Mouse (Mus musculus) midbrain, embryonic 12.5 days (tissue): Measurements from ENCODE around the gene 1700003E16Rik. TPM values are rescaled to one million over a fixed set of nuclear protein-coding genes. Genes with fewer than 3 reads are reported as not detected.

Source experiments
- ATAC-seq: fragments of 200-750 bp; cut with Nextera tagmentation; 2 replicates; pipeline ENCODE4 v1.8.0; 2017; ENCODE audit warnings: low read depth, moderate TSS enrichment, moderate library complexity; ENCODE audit not compliant: low FRiP score
- H3K27ac ChIP-seq: fragments of 300-500 bp; sonication (generic); replicated peaks from 2 replicates; pipeline ENCODE4 v1.5.1; 2016; ENCODE audit warnings: mild to moderate bottlenecking
- H3K27me3 ChIP-seq: fragments of 300-500 bp; sonication (generic); 2 replicates; pipeline ENCODE4 v1.6.1; 2016; ENCODE audit warnings: mild to moderate bottlenecking
- H3K36me3 ChIP-seq: fragments of 300-500 bp; sonication (generic); 2 replicates; pipeline ENCODE4 v1.6.1; 2016
- H3K4me1 ChIP-seq: fragments of 300-500 bp; sonication (generic); 2 replicates; pipeline ENCODE4 v1.6.1; 2016
- H3K4me2 ChIP-seq: fragments of 300-500 bp; sonication (generic); replicated peaks from 2 replicates; pipeline ENCODE4 v1.6.1; 2016; ENCODE audit warnings: mild to moderate bottlenecking, moderate library complexity
- H3K4me3 ChIP-seq: fragments of 300-500 bp; sonication (generic); 2 replicates; pipeline ENCODE4 v1.5.1; 2016; ENCODE audit warnings: mild to moderate bottlenecking
- H3K9ac ChIP-seq: fragments of 300-500 bp; sonication (generic); replicated peaks from 2 replicates; pipeline ENCODE4 v1.6.1; 2016; ENCODE audit warnings: mild to moderate bottlenecking, moderate library complexity
- H3K9me3 ChIP-seq: fragments of 300-500 bp; sonication (generic); 2 replicates; pipeline ENCODE4 v1.6.1; 2016; ENCODE audit warnings: mild to moderate bottlenecking
- WGBS: fragments of 180-500 bp; shearing (Covaris S2); methylation state at CpG from one replicate; pipeline ENCODE4 v1.1.7; 2016; 5-methylcytosine and 5-hydroxymethylcytosine counted together
- polyA plus RNA-seq: library from polyadenylated mRNA; unstranded; fragments of >200 nt; fragmentation: Nextera tagmentation; extraction: Ambion mirVana; gene quantifications from 2 replicates; pipeline ENCODE4 v1.2.1, GENCODE M21; 2016

The 1700003E16Rik gene
- polyA plus RNA-seq, 1 experiment from 2014 or later: 2.6 TPM

- WGBS: 4% methylated on average over 6 of the region's 6 CpGs
- Histone ChIP-seq H3K4me1 (peaks cover 38% of the 10 kb centered on the region), H3K27ac (0 out of 2 replicates have a peak overlapping the region, but pooled peaks have one; percentile 20), H3K4me3 (peak overlapping the region; percentile 91), H3K36me3 (no peaks in the 10 kb centered on the region), H3K9ac (peak overlapping the region; percentile 49; the same call in 1 of the 2 replicates), H3K9me3 (no peaks in the 10 kb centered on the region), H3K4me2 (peak overlapping the region; percentile 85), H3K27me3 (peaks cover 35% of the 10 kb centered on the region)
- ATAC-seq: peak; percentile 25
Observed at GRCm38 (mm10) chr6:83165026-83165606, 8.9 kb downstream of the 1700003E16Rik start.

- peak; percentile 81 for ATAC-seq
- Histone ChIP-seq H3K27ac (peak within 1 kb of the TSS; percentile 84), H3K9me3 (no peaks in the 10 kb centered on the region), H3K9ac (peak within 1 kb of the TSS; percentile 90), H3K4me2 (peak within 1 kb of the TSS; percentile 85), H3K36me3 (no peaks in the 10 kb centered on the region), H3K4me3 (peak within 1 kb of the TSS; percentile 91), H3K4me1 (peaks cover 38% of the 10 kb centered on the region), H3K27me3 (peaks cover 29% of the 10 kb centered on the region)
- under 1% methylated on average over 51 of the region's 58 CpGs for WGBS
Observed at GRCm38 (mm10) chr6:83165607-83166242, 9.5 kb downstream of the 1700003E16Rik start, which contains the start of gene Dctn1. Gene Dctn1, plus strand, starts transcription at chr6:83165920.

- H3K27me3 ChIP-seq: peaks cover 24% of the 10 kb centered on the region
- ATAC-seq: no peak
- H3K4me1 ChIP-seq: peaks cover 38% of the 10 kb centered on the region
- under 1% methylated on average over 12 of the region's 12 CpGs for WGBS
- H3K27ac ChIP-seq: peak overlapping the region; percentile 84
- H3K4me2 ChIP-seq: peak overlapping the region; percentile 85
- H3K36me3 ChIP-seq: no peaks in the 10 kb centered on the region
- H3K9ac ChIP-seq: peak overlapping the region; percentile 90
- no peaks in the 10 kb centered on the region for H3K9me3 ChIP-seq
- H3K4me3 ChIP-seq: peak overlapping the region; percentile 91
Observed at GRCm38 (mm10) chr6:83166243-83166630, 10.0 kb downstream of the 1700003E16Rik start.

DNA sequence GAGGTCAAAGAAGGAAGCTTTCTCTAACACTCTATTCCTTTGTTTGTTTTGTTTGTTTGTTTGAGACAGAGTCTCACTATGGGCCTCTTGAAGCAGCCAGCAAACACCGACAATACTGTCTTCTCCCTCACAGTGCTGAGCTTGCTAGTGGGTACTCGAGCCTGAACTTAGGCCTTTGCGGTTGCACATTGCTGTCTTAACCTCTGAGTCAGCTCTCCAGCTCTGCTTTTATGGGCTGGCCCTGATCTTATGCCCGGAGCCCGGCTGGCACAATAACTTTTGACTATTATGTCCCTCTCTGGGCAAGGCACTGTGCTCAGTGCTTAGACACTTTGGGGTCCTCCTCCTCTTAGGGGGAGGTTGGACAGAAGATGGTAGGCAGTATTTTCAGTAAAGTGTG lies 13.7 kb downstream of the 1700003E16Rik start:
- Histone ChIP-seq H3K27me3 (no peaks in the 10 kb centered on the region), H3K27ac (no peak overlapping the region), H3K9ac (no peak overlapping the region), H3K36me3 (no peaks in the 10 kb centered on the region), H3K9me3 (no peaks in the 10 kb centered on the region), H3K4me3 (no peak overlapping the region), H3K4me1 (peaks cover 23% of the 10 kb centered on the region), H3K4me2 (no peak overlapping the region)
- 90% methylated on average over 5 of the region's 5 CpGs for WGBS
- ATAC-seq: no peak

- whole genome bisulfite sequencing: 86% methylated on average over 5 of the region's 5 CpGs
- no peak overlapping the region for H3K9ac ChIP-seq
- H3K4me2 ChIP-seq: peak overlapping the region; percentile 35; the same call in 1 of the 2 replicates
- no peak overlapping the region for H3K4me3 ChIP-seq
- peaks cover 19% of the 10 kb centered on the region for H3K4me1 ChIP-seq
- ATAC-seq: no peak
- no peaks in the 10 kb centered on the region for H3K27me3 ChIP-seq
- H3K9me3 ChIP-seq: no peaks in the 10 kb centered on the region
- no peak overlapping the region for H3K27ac ChIP-seq
- H3K36me3 ChIP-seq: no peaks in the 10 kb centered on the region
Observed at GRCm38 (mm10) chr6:83171063-83171462, 14.9 kb downstream of the 1700003E16Rik start.

GRCm38 (mm10) chr6:83172240-83172920 lies 16.2 kb downstream of the 1700003E16Rik start:
- peak overlapping the region; percentile 31 for H3K9ac ChIP-seq
- 49% methylated on average over 9 of the region's 9 CpGs for WGBS

DNA sequence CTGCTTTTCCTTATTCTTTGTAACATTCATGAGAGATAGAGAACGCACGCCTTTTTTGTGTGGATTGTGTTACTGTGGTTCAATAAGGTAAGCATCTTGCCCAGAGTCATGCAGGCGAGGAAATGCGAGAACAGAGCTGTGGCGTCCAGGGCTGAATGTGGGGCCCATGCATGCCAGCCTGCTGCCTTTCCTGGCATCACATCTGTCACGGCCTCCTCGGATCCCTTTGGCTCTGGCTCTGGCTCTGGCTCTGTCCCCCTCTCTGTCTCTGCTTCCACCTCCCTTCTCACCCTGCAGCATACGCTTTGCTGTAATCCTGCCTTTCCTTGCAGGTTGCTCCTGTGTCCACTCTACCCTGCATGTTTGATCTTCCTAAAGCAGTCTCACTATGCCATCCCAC lies 19.8 kb downstream of the 1700003E16Rik start:
- ATAC-seq: no peak
- H3K27ac ChIP-seq: no peak overlapping the region; the same call in 1 of the 2 replicates
- 92% methylated on average over 8 of the region's 8 CpGs for WGBS
- H3K9me3 ChIP-seq: no peaks in the 10 kb centered on the region
- no peaks in the 10 kb centered on the region; the same call in 1 of the 2 replicates for H3K36me3 ChIP-seq
- H3K4me1 ChIP-seq: peaks cover 20% of the 10 kb centered on the region
- H3K27me3 ChIP-seq: no peaks in the 10 kb centered on the region
- no peak overlapping the region for H3K4me3 ChIP-seq
- no peak overlapping the region for H3K4me2 ChIP-seq
- no peak overlapping the region for H3K9ac ChIP-seq

More at GRCm38 (mm10) chr6:83172240-83172920, 16.2 kb downstream of the 1700003E16Rik start:
- H3K36me3 ChIP-seq: no peaks in the 10 kb centered on the region; the same call in 1 of the 2 replicates
- no peaks in the 10 kb centered on the region for H3K9me3 ChIP-seq
- ATAC-seq: no peak
- no peaks in the 10 kb centered on the region for H3K27me3 ChIP-seq
- peak overlapping the region; percentile 46; the same call in 1 of the 2 replicates for H3K27ac ChIP-seq
- H3K4me3 ChIP-seq: peak overlapping the region; percentile 27
- H3K4me2 ChIP-seq: peak overlapping the region; percentile 35; the same call in 1 of the 2 replicates
- H3K4me1 ChIP-seq: peaks cover 6% of the 10 kb centered on the region

- no peaks in the 10 kb centered on the region for H3K27me3 ChIP-seq
- peak overlapping the region; percentile 60 for H3K4me2 ChIP-seq
- H3K9me3 ChIP-seq: no peaks in the 10 kb centered on the region
- H3K4me3 ChIP-seq: peak overlapping the region; percentile 42
- H3K36me3 ChIP-seq: peaks cover 19% of the 10 kb centered on the region
- H3K4me1 ChIP-seq: peaks cover 20% of the 10 kb centered on the region
- ATAC-seq: peak; percentile 83
- H3K9ac ChIP-seq: peak overlapping the region; percentile 63
- H3K27ac ChIP-seq: peak overlapping the region; percentile 35; the same call in 1 of the 2 replicates
- 14% methylated on average over 12 of the region's 12 CpGs for WGBS
Observed at GRCm38 (mm10) chr6:83179390-83180117, 23.4 kb downstream of the 1700003E16Rik start.

- Histone ChIP-seq H3K36me3 (peaks cover 19% of the 10 kb centered on the region), H3K9ac (peak overlapping the region; percentile 63), H3K4me2 (peak overlapping the region; percentile 60; the same call in 1 of the 2 replicates), H3K4me3 (no peak overlapping the region), H3K27me3 (no peaks in the 10 kb centered on the region), H3K27ac (no peak overlapping the region), H3K9me3 (no peaks in the 10 kb centered on the region), H3K4me1 (peaks cover 30% of the 10 kb centered on the region)
- ATAC-seq: no peak
- WGBS: 91% methylated on average over 6 of the region's 6 CpGs
Observed at GRCm38 (mm10) chr6:83180605-83181004, 24.4 kb downstream of the 1700003E16Rik start.

DNA sequence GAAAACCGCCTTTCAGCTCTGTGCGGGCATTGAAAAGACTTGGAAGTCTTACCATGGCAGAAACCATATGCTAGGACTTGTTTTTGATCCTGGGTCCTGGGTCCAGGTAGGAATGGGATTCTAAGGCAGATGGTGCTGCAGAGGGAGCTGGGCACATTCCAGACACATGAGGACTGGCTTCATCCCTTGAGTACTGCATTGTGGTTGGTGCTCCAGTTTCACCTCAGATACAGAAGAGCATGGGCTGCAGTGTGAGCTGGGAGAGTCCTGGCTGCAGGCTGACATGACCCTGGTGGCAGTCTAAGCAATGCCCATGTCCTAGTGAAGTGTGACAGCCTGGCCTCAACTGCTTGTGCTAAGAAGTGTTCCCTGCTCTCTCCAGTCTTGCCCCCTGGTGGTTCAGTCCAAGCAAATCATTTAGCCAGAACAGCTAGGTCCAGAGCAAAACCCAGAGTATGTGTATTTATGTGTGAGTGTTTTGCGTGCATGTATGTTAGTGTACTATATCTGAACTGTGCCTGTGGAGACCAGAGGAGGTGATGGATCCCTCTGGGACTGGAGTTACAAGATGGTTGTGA lies 28.7 kb downstream of the 1700003E16Rik start:
- Histone ChIP-seq H3K9me3 (no peaks in the 10 kb centered on the region), H3K27me3 (no peaks in the 10 kb centered on the region), H3K9ac (no peak overlapping the region), H3K36me3 (peaks cover 32% of the 10 kb centered on the region), H3K4me2 (no peak overlapping the region), H3K4me3 (no peak overlapping the region), H3K4me1 (peaks cover 49% of the 10 kb centered on the region), H3K27ac (peak overlapping the region; percentile 81)
- WGBS: 92% methylated on average over 3 of the region's 3 CpGs
- no peak for ATAC-seq
